Mouse (Mus musculus): ENCODE measurements around the gene Nudt4. TPM values are rescaled to one million over a fixed set of nuclear protein-coding genes. Genes with fewer than 3 reads are reported as not detected.

Nudt4 gene
- polyA plus RNA-seq (2014; fragmentation: Illumina TruSeq; extraction: RNeasy Lipid Tissue Mini Kit (QIAGEN cat#74804); ENCODE audit: low read depth, low replicate concordance), result 1,346 TPM

DNA sequence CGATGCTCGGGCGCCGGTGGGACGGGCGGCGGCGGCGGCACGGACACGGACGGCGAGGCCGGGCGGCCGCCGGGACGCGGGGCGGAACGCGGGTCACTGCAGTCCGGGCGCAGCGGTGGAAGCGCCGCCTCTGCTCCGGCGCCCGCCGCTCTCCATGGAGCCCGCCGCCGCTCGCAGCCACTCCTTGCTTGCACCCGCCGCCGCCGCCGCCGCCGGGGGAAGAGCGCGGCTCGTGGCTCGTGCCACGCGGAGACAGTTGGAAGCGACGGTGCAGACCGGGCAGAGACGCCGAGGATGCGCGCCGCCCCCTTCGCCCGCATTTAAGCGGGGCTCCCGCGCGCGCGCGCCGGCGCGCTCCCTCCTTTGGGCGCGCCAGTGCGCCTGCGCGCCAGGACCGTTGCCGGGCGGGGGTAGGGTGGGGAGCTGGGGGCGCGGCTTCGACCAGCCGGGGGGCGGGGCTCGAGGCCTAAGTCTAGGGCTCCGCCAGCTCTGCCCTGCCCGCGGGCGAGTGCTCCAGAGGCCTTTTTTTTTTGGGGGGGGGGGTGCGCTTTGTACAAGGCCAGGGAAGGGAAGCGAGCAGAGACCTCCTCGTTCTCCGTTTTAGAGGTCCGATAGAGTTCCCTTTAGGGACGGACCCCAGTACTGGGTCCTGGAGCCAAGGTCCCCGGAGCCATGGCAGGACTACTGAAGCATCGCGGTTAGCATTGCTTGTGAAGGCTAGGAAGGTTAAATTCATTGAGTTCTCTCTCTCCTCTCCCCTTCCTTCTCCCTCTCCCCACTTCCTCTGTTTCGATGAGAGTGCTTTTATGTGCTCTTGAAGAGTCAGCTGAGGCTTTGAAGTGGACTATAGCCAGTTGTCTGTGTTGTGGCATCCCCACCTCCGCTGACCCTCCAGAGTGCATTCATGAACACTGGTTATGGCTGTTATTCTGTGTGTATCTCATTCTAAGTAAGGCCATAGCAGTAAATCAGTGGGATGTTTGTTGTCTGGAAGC lies at the start of gene Nudt4:
Gene Nudt4, minus strand, starts transcription at position 296 of the 995 bp plus-strand sequence.

DNA sequence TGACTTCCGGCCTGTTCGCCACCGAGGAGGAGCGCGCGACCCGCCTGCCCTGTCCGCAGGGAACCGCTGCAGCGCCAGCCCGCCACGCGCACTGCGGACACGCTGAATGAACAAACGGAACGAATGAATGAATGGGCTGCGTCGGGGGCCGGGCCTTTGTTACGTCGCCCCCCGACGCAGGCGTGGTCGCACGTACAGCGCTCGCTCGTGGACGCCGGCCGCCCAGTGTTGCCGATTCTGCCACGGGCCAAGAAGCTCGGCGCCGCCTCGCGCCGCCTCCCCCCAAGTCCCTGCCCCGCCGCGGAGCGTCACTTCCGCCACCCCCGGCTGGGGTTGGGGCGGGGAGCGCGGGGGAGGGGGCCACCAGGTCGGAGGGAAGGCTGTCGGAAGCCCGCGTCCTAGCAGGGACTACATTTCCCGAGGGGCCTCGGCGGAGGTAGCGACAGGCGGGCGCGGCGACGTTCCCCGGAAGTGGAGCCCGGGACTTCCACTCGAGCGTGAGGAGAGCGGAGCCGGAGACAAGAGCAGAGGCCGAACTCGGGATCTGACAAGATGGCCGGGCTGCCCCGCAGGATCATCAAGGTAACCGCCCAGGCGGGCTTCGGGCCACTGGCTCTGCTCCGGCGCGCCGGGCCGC lies 49.2 kb downstream of the Nudt4 start, which contains the start of gene Ube2n:
Gene Ube2n, plus strand, starts transcription at position 490 of the 637 bp plus-strand sequence.

DNA sequence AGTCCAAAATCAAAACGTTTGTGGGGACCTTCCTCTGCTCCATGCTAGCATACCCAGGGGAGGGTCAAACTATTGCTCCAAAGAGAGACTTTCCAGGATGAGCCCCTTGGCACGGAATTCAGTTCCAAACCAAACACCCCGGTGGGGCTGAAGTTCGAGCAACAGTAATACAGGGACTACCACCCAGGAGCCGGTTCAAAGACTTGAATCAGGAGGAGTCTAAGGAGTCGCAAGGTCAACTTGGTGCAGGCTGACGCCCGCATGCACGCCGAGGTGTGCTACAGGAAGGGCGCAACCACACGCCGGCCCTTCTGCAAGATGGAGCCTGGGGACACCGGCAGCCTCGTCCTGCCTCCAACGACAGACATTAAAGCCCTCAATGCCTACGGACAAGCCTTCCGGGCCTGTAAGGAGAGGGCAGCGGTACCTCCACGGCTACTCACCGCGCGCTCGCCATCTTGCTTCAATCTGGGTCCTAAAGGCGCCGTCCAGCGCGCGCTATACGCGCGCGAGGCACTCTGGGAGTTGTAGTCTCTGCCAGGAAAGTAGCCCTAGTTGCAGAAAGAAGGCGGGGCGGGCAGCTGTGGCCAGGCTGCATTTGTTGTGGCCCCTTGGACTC lies 62.4 kb downstream of the Nudt4 start, which contains the start of gene Mrpl42:
Gene Mrpl42, minus strand, starts transcription at position 478 of the 619 bp plus-strand sequence.

Other genes with a start within 250 kb of the Nudt4 start
- 11.7 TPM for gene Cradd, start 240.0 kb downstream of the Nudt4 start, polyA plus RNA-seq (2014; fragmentation: Illumina TruSeq; extraction: RNeasy Lipid Tissue Mini Kit (QIAGEN cat#74804); ENCODE audit: low read depth, low replicate concordance)
- 53.5 TPM for gene Socs2, start 147.0 kb downstream of the Nudt4 start, polyA plus RNA-seq (2014; fragmentation: Illumina TruSeq; extraction: RNeasy Lipid Tissue Mini Kit (QIAGEN cat#74804); ENCODE audit: low read depth, low replicate concordance)
- 324 TPM for gene Mrpl42, start 62.2 kb downstream of the Nudt4 start, polyA plus RNA-seq (2014; fragmentation: Illumina TruSeq; extraction: RNeasy Lipid Tissue Mini Kit (QIAGEN cat#74804); ENCODE audit: low read depth, low replicate concordance)
- 549 TPM for gene Ube2n, start 49.0 kb downstream of the Nudt4 start, polyA plus RNA-seq (2014; fragmentation: Illumina TruSeq; extraction: RNeasy Lipid Tissue Mini Kit (QIAGEN cat#74804); ENCODE audit: low read depth, low replicate concordance)
- not detected for gene Anapc15-ps, start 109.3 kb upstream of the Nudt4 start, polyA plus RNA-seq (2014; fragmentation: Illumina TruSeq; extraction: RNeasy Lipid Tissue Mini Kit (QIAGEN cat#74804); ENCODE audit: low read depth, low replicate concordance)

All from kidney, adult 10 weeks (tissue).